Mouse (Mus musculus) C2C12 (cell line): ENCODE results near the gene Tapt1. TPM values are rescaled to one million over a fixed set of nuclear protein-coding genes. Genes with fewer than 3 reads are reported as not detected.

Source experiments
- H3K27me3 ChIP-seq: one replicate; pipeline ENCODE4 v1.6.1; 2011; ENCODE audit not compliant: control insufficient read depth, insufficient read depth, insufficient read length
- H3K36me3 ChIP-seq: one replicate; pipeline ENCODE4 v1.6.1; 2011; ENCODE audit not compliant: control insufficient read depth, insufficient read depth
- H3K4me3 ChIP-seq: one replicate; pipeline ENCODE4 v1.5.1; 2011; ENCODE audit warnings: mild to moderate bottlenecking, control low read depth; ENCODE audit not compliant: poor library complexity, insufficient read depth, severe bottlenecking
- H3K79me2 ChIP-seq: one replicate; pipeline ENCODE4 v1.6.1; 2011; ENCODE audit not compliant: control insufficient read depth, insufficient read depth
- H3K79me3 ChIP-seq: one replicate; pipeline ENCODE4 v1.6.1; 2011; ENCODE audit warnings: low read depth, control low read depth
- H3ac ChIP-seq: one replicate; pipeline ENCODE3; 2011; ENCODE audit warnings: low read depth; ENCODE audit not compliant: control insufficient read depth, insufficient read length
- CEBPB ChIP-seq: IDR thresholded peaks from one replicate; pipeline ENCODE4 v1.6.1; 2011; ENCODE audit warnings: low read depth, mild to moderate bottlenecking, control low read depth, moderate library complexity
- CTCF ChIP-seq: IDR thresholded peaks from one replicate; pipeline ENCODE4 v1.5.1; 2011; ENCODE audit not compliant: control insufficient read depth, insufficient read depth, insufficient read length
- FOSL1 ChIP-seq: IDR thresholded peaks from one replicate; pipeline ENCODE4 v1.8.0; 2011; ENCODE audit warnings: mild to moderate bottlenecking, low read length; ENCODE audit not compliant: poor library complexity, insufficient read depth, severe bottlenecking
- MAX ChIP-seq: IDR thresholded peaks from one replicate; pipeline ENCODE4 v1.6.1; 2011; ENCODE audit warnings: mild to moderate bottlenecking, control low read depth
- MYOD1 ChIP-seq: IDR thresholded peaks from one replicate; pipeline ENCODE4 v1.6.1; 2011; ENCODE audit warnings: low read depth; ENCODE audit not compliant: control insufficient read depth, insufficient read length
- MYOG ChIP-seq: IDR thresholded peaks from one replicate; pipeline ENCODE4 v1.6.1; 2011; ENCODE audit not compliant: control insufficient read depth, insufficient read length; ENCODE audit errors: extremely low read depth
- USF1 ChIP-seq: IDR thresholded peaks from one replicate; pipeline ENCODE4 v1.6.1; 2011; ENCODE audit warnings: low read depth, mild to moderate bottlenecking, control low read depth, moderate library complexity
- polyA plus RNA-seq: library from polyadenylated mRNA; unstranded; fragments of >200 nt; fragmentation: generic; extraction: Trizol; gene quantifications from one replicate; pipeline ENCODE4 v1.2.1, GENCODE M21; 2012; ENCODE audit warnings: missing spikeins

Tapt1 gene
- polyA plus RNA-seq, 1 experiment = 13.0 TPM

DNA sequence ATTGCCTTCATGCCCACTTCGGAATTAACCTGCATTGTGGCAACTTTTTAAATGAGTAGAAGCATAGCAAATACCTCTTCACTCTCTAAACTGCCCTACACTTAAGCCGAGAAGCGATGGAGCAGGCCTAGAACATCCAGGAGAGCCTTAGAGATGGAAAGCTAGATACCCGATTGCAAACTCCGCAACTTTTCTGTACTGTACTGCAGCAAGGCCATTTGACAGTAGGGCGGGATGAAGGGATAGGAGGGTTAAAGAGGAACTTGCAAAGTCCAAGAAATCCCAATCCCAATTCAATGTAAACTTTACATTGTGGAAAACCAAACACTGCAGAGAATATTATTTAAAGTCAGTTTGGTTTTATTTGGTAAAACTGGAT lies 1.0 kb upstream of the Tapt1 start:
- Histone ChIP-seq H3K27me3 (no peaks in the 10 kb centered on the region), H3ac (peak overlapping the region; percentile 90), H3K79me3 (peaks cover 34% of the 10 kb centered on the region), H3K36me3 (no peaks in the 10 kb centered on the region), H3K4me3 (peak overlapping the region; percentile 59), H3K79me2 (peaks cover 49% of the 10 kb centered on the region)
- TF ChIP-seq MYOG = no peak
- no peak for TF ChIP-seq FOSL1
- no peak for TF ChIP-seq CEBPB
- no peak for TF ChIP-seq CTCF
- no peak for TF ChIP-seq MYOD1
- TF ChIP-seq MAX = no peak
- TF ChIP-seq USF1 = no peak

GRCm38 (mm10) chr5:44225911-44226520 lies 410 bp downstream of the Tapt1 start:
- peak overlapping the region; percentile 93 for H3ac ChIP-seq
- peaks cover 43% of the 10 kb centered on the region for H3K79me3 ChIP-seq
- peak overlapping the region; percentile 59 for H3K4me3 ChIP-seq
- H3K36me3 ChIP-seq = no peaks in the 10 kb centered on the region
- H3K27me3 ChIP-seq = no peaks in the 10 kb centered on the region
- no peak for TF ChIP-seq FOSL1
- no peak for TF ChIP-seq CEBPB
- no peak for TF ChIP-seq MYOG
- TF ChIP-seq CTCF = no peak
- TF ChIP-seq MAX = no peak
- TF ChIP-seq MYOD1 = no peak
- TF ChIP-seq USF1 = no peak
- peaks cover 64% of the 10 kb centered on the region for H3K79me2 ChIP-seq

DNA sequence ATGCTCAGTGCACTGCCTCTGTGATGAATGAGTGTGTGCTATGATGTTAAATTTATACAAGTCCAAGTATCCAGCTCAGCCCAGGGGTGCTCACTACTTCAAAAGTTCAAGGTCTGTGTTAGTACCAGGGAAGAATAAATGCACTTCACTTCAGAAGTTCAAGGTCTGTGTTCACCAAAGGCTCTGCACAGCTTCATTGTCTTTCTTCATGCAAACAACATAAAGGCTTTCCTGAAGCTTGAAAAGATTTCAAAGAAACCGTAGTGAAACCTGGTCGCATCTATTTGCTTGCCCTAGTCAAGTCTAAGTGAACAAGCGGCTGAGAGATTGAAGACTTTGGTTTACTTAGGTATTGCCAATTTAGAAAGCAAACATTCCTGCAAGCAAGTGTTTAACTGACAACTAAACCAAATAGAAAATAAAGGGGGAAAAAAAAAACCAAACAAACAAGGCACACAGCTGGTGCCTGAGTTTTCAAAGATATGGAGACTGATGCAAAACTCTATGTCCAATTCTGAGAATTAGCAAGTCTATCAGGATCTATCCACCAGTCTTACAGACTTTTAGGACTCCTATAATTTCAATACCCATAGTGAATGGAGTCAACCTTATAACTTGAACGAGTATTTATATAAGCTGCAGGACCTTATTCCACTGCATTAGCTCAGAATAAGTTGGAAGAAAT lies 1.4 kb downstream of the Tapt1 start:
- no peaks in the 10 kb centered on the region for H3K36me3 ChIP-seq
- no peak for TF ChIP-seq FOSL1
- TF ChIP-seq CTCF = no peak
- no peak for TF ChIP-seq MYOG
- no peak for TF ChIP-seq CEBPB
- no peak for TF ChIP-seq USF1
- TF ChIP-seq MYOD1 = no peak
- TF ChIP-seq MAX = no peak
- peaks cover 47% of the 10 kb centered on the region for H3K79me3 ChIP-seq
- H3K27me3 ChIP-seq = no peaks in the 10 kb centered on the region
- H3K4me3 ChIP-seq = no peak overlapping the region
- peaks cover 73% of the 10 kb centered on the region for H3K79me2 ChIP-seq
- H3ac ChIP-seq = no peak overlapping the region

DNA sequence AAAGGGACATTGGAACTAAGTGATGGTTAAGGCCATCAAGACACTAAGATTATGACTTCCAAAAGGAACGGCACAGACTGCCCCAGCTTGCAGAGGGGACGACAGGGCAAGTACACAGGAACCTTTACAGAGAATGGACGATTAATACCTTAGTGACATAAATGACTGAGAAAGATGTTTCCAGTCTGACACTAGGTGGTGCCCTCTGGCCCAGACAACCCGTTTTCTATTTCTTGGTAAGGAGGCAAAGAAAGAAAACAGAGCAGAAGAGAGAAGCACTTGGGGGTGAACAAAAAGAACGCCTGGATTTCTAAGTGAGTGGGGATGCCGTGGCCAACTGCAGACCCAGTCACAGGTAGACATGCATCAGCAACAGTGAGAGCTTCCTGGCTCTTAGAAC lies 2.2 kb downstream of the Tapt1 start:
- Histone ChIP-seq H3K4me3 (no peak overlapping the region), H3K79me3 (peaks cover 55% of the 10 kb centered on the region), H3K27me3 (no peaks in the 10 kb centered on the region), H3K79me2 (peaks cover 81% of the 10 kb centered on the region), H3K36me3 (no peaks in the 10 kb centered on the region), H3ac (no peak overlapping the region)
- TF ChIP-seq MAX (no peak), FOSL1 (no peak), CEBPB (no peak), USF1 (no peak), MYOG (no peak), CTCF (no peak), MYOD1 (no peak)

DNA sequence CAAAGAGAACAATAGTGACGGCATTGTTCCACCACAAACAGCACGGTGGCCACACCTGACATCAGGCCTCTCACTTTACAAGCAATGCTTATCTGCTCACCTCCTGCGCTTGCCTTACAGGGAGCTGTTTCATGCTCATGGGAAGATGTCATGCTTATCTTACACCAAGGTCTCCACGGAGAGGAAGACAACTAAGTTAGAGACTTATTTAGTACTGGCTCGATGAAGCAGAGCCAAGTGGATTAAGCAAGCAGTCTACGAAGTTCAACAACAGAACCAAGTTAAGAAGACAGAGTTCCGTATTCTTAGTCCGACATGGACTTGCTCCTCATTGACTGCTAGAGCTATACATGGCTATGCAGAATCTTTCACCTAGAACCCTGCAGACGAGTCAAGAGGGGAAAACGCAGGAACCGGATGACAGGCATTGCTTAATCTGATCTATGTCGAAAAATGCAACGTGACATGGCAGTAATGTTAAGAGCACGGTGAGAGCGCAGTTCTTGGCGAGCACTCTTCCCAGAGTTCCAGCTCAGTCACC lies 3.0 kb downstream of the Tapt1 start:
- H3K79me2 ChIP-seq = peaks cover 89% of the 10 kb centered on the region
- no peak overlapping the region for H3K4me3 ChIP-seq
- peaks cover 53% of the 10 kb centered on the region for H3K79me3 ChIP-seq
- no peaks in the 10 kb centered on the region for H3K27me3 ChIP-seq
- no peak overlapping the region for H3ac ChIP-seq
- TF ChIP-seq USF1 (no peak), CEBPB (no peak), CTCF (no peak)
- H3K36me3 ChIP-seq = no peaks in the 10 kb centered on the region

DNA sequence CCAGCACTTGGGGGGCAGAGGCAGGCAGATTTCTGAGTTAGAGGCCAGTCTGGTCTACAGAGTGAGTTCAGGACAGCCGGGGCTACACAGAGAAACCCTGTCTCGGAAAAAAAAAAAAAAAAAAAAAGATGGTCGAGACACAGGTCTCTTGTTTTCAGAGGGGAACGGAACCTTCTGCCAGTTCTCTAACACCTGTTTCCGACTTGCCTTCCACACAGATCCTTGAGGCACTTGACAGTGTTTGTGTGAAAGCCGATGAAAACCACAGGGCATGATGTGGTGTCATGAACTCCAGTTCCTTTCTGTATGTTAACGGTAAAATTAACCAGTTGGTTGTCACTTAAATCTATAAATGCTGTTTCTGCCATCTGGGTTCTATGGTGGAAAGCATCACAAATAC lies 6.0 kb downstream of the Tapt1 start:
- H3ac ChIP-seq = no peak overlapping the region
- H3K4me3 ChIP-seq = no peak overlapping the region
- peaks cover 67% of the 10 kb centered on the region for H3K79me2 ChIP-seq
- peaks cover 42% of the 10 kb centered on the region for H3K79me3 ChIP-seq
- peaks cover 3% of the 10 kb centered on the region for H3K36me3 ChIP-seq
- no peaks in the 10 kb centered on the region for H3K27me3 ChIP-seq
- TF ChIP-seq USF1 = no peak
